Mouse (Mus musculus): ENCODE measurements around the gene Braf.
"Not testable (repeated sequence)": the region's sequence is repeated elsewhere in the genome, so short reads cannot be mapped to it uniquely, and the experiment has no call there.

Braf gene

GRCm38 (mm10) chr6:39724866-39725711, at the start of gene Braf:
Gene Braf (minus strand): TSS chr6:39725463.
- peak; percentile 75 to 82 for DNase-seq (ENCODE audit: low spot score in 2 of 2)

GRCm38 (mm10) chr6:39775029-39775428, 49.8 kb upstream of the Braf start:
- DNase-seq (ENCODE audit: low spot score in 2 of 2), result no peak

DNA sequence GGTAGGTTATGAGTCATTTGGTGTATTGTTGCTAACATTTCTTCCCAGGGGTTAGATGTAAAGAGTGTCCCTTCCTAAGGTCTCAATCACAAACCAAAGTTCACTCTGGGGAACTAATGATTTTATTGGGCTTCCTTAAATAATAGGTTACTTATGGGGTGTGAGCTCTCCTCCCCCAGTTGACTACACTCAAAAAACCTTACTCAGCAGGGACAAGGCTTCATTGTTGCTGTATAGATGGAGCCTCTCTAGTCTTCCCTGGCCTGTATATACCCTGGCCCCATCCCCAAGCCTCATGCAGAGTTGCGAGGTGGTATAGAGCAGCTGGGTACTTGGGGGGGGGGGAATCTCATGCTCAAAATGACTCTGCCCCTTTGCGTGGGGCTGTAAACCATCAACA, 32.0 kb upstream of the Braf start:
- DNase-seq (ENCODE audit: low spot score in 2 of 2), result no peak

DNA sequence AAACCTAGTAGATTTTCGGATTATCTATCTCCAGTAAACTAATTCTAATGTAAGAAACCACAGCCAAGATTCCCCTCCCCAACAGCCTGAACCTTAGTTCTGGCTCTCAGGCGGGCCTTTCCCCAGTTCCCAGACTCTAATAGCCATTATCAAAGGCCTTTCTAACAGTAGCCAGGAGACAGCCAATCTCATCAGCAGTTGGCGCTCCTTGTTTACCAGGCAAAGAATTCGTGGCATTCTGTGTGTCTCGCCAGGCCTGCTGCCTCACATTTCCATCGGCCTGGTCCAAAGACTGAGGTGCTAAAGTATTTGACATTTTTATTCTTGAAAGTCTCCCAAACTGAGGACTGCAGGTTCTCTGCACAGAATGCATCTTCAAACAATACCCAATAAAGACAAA, 24.6 kb upstream of the Braf start:
- no peak for DNase-seq (ENCODE audit: low spot score in 2 of 2)

DNA sequence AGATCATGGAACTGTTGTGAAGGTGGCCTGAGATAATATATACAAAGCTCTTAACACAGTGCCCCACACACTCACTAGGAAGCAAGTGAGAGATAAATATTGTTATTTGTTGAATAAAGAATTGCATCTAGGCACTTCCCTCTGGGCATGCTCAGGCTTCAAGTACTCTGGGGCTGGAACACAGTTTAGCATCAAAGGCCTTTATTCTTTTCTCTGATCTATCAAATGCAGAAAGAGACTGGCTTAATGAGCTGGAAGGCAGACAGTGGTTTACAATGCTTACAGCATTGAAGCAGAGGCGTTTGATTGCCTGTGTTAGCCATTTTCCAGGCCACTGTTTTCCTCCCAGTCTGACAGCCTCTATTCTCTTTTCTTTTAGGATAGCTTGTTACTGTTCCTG, 21.8 kb upstream of the Braf start:
- no peak for DNase-seq (ENCODE audit: low spot score in 2 of 2)

GRCm38 (mm10) chr6:39745456-39745855, 20.2 kb upstream of the Braf start:
- no peak for DNase-seq (ENCODE audit: low spot score in 2 of 2)

DNA sequence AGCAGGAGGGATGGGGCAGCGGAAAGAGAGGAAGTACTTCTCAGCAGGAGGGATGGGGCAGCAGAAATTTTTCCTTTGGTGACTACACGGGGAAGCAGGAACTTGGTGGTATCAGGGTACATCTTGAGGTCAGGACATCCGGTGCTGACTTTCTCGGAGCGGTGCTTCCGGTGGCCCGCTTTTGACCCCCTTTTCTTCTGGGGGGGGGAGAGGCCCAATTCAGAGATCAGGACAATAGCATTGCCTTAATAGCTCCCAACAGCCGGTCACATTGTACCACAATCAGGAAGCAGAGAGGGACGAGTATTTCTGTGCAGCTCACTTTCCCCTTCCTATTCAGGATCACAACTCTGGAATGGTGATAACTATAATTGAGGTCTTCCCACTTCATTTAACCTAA, 14.4 kb upstream of the Braf start:
- DNase-seq (ENCODE audit: low spot score in 2 of 2), result not testable (repeated sequence)

- no peak for DNase-seq (ENCODE audit: low spot score in 2 of 2)
Measured at GRCm38 (mm10) chr6:39728095-39728494, 2.8 kb upstream of the Braf start.

DNA sequence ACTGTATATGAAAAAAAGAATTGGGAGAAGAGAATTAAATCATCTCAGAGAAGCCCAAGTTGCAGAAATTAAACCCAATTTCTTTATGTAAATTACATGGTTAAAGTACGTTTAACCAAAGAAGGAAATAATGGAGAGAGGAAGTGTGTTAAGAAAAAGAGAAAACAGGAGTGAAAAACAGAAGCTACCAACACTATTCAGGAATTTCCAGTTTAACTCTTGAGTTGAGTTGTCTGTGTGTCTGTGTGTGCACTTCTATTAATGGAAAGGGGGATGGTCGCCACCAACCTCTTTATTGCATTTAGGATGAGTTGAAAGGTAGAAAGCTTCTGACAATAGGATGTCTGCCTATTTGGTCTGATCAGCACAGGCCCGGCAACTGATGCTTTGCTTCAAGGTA, 886 bp upstream of the Braf start:
- no peak for DNase-seq (ENCODE audit: low spot score in 2 of 2)

GRCm38 (mm10) chr6:39724542-39724865, 759 bp downstream of the Braf start:
- no peak for DNase-seq (ENCODE audit: low spot score in 2 of 2)

- DNase-seq (ENCODE audit: low spot score in 2 of 2), result peak in 1 of 2 experiments; percentile 3
Measured at GRCm38 (mm10) chr6:39724071-39724470, 1.2 kb downstream of the Braf start.

GRCm38 (mm10) chr6:39718567-39718966, 6.7 kb downstream of the Braf start:
- no peak for DNase-seq (ENCODE audit: low spot score in 2 of 2)

DNA sequence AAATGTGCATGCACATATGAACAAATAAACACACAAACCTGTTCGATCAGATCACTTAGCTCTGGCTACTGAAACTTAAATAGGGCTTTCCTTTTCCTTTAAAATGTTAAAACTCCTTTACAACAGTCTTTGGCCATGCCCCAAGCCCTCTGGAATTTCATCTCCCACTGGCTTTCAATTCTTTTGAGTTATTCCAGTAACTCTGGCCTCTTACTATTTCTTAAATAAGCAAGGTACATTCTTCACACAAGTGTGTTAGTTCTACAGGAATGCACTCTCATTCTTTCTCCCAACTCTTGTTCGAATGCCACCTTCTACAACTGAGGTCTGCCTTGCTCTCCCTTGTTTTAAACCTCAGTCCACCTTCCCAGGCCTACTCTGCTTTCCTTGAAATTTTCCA, 8.2 kb downstream of the Braf start:
- DNase-seq (ENCODE audit: low spot score in 2 of 2), result no peak

GRCm38 (mm10) chr6:39714341-39714740, 10.9 kb downstream of the Braf start:
- DNase-seq (ENCODE audit: low spot score in 2 of 2), result no peak

DNA sequence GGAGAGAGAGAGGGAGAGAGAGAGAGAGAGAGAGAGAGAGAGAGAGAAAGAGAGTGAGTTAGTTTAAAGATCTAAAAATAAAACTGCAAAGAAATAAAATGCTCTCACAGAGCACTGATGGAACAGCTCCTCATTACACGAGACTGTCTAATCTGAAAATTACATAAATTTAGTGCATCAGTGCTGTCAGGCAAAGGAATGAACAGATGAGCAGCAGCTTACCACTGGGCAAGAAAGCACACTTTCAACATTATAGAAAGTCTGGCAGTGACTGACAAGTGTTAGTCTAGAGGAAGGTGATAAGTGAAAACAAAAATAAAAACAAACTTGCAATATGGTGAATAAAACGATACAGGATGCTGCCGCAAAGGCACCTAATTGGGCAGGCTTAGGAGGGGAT, 11.9 kb downstream of the Braf start:
- DNase-seq (ENCODE audit: low spot score in 2 of 2), result no peak

DNA sequence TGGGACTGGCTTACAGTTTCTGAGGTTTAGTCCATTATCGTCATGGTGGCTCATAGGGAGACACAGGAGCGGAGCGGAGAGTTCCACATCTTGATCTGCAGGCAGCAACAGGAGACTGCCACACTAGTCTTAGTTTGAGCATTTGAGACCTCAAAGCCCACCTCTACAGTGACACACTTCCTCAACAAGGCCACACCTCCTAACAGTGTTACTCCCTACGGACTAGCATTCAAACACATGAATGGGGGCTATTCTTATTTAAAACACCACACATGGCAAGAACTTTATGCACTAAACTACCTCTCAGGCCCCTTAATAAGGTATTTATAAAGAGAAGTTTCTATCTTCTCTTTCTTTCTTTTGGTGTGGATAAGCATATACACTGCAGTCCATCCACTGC, 19.6 kb downstream of the Braf start:
- DNase-seq (ENCODE audit: low spot score in 2 of 2), result no peak

- DNase-seq (ENCODE audit: low spot score in 2 of 2), result no peak
Measured at GRCm38 (mm10) chr6:39693126-39693525, 32.1 kb downstream of the Braf start.

DNA sequence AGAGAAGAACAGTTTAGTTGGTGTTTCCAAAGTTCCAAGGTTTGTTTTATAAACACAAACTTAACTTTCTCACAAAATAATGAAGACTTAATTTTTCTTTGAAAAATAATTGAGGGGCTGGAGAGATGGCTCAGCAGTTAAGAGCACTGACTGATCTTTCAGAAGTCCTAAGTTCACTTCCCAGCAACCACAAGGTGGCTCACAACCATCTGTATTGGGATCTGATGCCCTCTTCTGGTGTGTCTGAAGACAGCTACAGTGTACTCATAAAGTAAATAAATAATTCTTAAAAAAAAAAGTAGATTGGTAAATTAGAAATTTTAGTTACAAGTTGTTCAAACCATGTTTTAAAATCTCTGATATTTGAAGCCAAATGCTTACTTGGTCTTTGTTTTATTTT, 38.4 kb downstream of the Braf start:
- not testable (repeated sequence) for DNase-seq (ENCODE audit: low spot score in 2 of 2)

DNA sequence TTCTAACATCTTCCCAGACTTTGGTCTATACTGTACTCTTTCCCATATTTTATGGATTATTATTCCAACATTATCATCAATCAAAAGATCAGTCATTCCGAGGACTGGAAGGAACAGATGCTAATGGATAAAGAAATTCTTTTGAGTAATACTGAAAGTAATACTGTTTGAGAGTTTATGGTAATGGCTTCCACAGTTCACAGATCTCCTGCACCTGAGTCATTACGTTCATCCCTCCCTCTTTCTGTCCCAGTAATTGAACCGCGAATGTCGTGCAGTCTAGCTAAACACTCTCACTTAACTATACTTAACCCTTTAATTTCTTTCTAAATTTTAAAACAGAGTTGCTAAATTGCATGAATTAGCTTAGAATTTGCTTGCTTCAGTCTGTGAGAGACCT, 43.5 kb downstream of the Braf start:
- no peak for DNase-seq (ENCODE audit: low spot score in 2 of 2)

DNA sequence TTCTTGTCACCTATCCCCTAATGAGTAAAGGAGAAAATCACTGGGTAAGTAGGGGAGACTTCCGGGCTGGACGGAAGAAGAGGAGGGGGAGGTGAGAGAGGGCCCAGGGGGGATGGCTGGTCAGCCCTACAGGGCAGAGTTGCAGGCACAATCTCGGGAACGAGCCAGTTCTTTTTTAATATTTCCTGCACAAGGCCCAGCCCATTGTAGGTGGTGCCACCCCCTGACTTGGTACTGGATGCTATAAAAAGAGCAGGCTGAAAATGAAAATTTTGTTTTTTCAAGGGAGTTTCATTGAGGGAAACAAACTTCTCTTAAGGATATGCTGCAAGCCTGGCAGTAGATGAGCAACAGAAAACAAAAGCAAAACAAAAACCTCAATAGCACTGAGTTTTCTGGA, 44.7 kb downstream of the Braf start:
- DNase-seq (ENCODE audit: low spot score in 2 of 2), result no peak

- no peak for DNase-seq (ENCODE audit: low spot score in 2 of 2)
Measured at GRCm38 (mm10) chr6:39678241-39678640, 47.0 kb downstream of the Braf start.

DNA sequence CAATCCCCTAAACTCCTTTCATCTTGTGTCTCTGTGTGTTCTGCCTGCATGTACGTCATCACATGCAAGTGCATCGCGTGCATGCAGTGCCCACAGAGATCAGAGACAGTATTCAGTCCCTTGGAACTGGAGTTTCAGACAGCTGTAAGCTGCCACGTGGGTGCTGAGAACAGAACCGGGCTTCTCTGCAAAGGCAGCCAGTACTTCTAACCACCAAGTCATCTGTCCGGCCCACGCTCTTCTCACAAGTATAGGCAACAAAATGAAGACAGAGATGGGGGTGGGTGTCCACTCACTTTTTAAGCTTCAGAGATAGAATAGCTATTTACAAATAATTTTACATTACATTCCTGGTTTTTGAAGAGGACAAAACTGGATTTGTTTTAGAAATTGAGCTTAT, 50.2 kb downstream of the Braf start:
- no peak for DNase-seq (ENCODE audit: low spot score in 2 of 2)

DNA sequence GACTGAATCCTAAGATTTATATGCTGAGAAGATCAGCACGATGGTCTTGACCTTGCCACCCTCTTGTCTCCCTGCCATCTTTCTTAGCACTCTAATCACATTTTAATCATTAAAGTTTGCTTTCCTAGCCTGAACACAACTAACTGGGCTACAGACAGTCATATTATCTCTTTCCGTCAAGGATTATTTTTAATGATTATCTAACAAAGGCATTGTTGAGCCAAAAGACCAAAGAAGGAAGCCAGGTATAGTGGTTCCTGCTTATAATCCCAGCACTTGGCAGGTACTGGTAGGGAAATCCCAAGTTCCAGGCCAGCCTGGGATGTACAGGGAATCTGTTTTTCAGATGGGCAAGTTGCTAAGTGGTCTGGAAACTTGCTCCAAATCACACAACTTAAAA, 114.0 kb downstream of the Braf start:
- no peak for DNase-seq (ENCODE audit: low spot score in 2 of 2)

GRCm38 (mm10) chr6:39610207-39610606, 115.1 kb downstream of the Braf start:
- no peak for DNase-seq (ENCODE audit: low spot score in 2 of 2)

Measured in thymus, postnatal 10 days (tissue).